Mouse (Mus musculus) embryonic facial prominence, embryonic 11.5 days (tissue): ENCODE results near the gene Nfic. TPM values are rescaled to one million over a fixed set of nuclear protein-coding genes. Genes with fewer than 3 reads are reported as not detected.
A peak's percentile ranks its signal among the peaks of the same experiment; 100 is the strongest.

Source experiments
- ATAC-seq: fragments of 200-750 bp; cut with Nextera tagmentation; replicated peaks from 2 replicates; pipeline ENCODE4 v1.8.0; 2017; ENCODE audit warnings: low read depth; ENCODE audit not compliant: insufficient number of reproducible peaks, low FRiP score, low TSS enrichment
- DNase-seq: peaks from one replicate; pipeline ENCODE4 v3.0.0-alpha.2; 2015; ENCODE audit warnings: low spot score
- H3K27ac ChIP-seq: fragments of 300-500 bp; sonication (generic); replicated peaks from 2 replicates; pipeline ENCODE4 v1.5.1; 2014; ENCODE audit warnings: mild to moderate bottlenecking, low read depth, low read length, control low read depth
- H3K27me3 ChIP-seq: fragments of 300-500 bp; sonication (generic); 2 replicates; pipeline ENCODE4 v1.6.1; 2014; ENCODE audit warnings: mild to moderate bottlenecking, low read length, moderate library complexity, mixed read lengths; ENCODE audit not compliant: control insufficient read depth, insufficient read depth
- H3K36me3 ChIP-seq: fragments of 300-500 bp; sonication (generic); replicated peaks from 2 replicates; pipeline ENCODE4 v1.6.1; 2014; ENCODE audit warnings: low read depth, mild to moderate bottlenecking, low read length, moderate library complexity, mixed read lengths; ENCODE audit not compliant: control insufficient read depth, insufficient read depth
- H3K4me1 ChIP-seq: fragments of 300-500 bp; sonication (generic); 2 replicates; pipeline ENCODE4 v1.6.1; 2014; ENCODE audit warnings: low read length, mixed read lengths; ENCODE audit not compliant: control insufficient read depth, insufficient read depth
- H3K4me2 ChIP-seq: fragments of 300-500 bp; sonication (generic); 2 replicates; pipeline ENCODE4 v1.6.1; 2014; ENCODE audit warnings: low read depth, mild to moderate bottlenecking, control low read depth, low read length, moderate library complexity
- H3K4me3 ChIP-seq: fragments of 300-500 bp; sonication (generic); 2 replicates; pipeline ENCODE4 v1.5.1; 2014; ENCODE audit warnings: low read depth, low read length, control low read depth
- H3K9ac ChIP-seq: fragments of 300-500 bp; sonication (generic); replicated peaks from 2 replicates; pipeline ENCODE4 v1.6.1; 2014; ENCODE audit warnings: mild to moderate bottlenecking, control low read depth, low read length
- H3K9me3 ChIP-seq: fragments of 300-500 bp; sonication (generic); replicated peaks from 2 replicates; pipeline ENCODE4 v1.6.1; 2016; ENCODE audit warnings: mild to moderate bottlenecking, low read length, inconsistent platforms, mixed read lengths; ENCODE audit not compliant: control insufficient read depth
- WGBS: fragments of 180-500 bp; shearing (Covaris S2); extraction: QIAGEN DNeasy Blood & Tissue Kit; methylation state at CpG from one replicate; pipeline ENCODE4 v1.1.7; 2014; 5-methylcytosine and 5-hydroxymethylcytosine counted together
- polyA plus RNA-seq: library from polyadenylated mRNA; unstranded; fragments of >200 nt; fragmentation: Nextera tagmentation; extraction: Ambion mirVana; gene quantifications from 2 replicates; pipeline ENCODE4 v1.2.1, GENCODE M21; 2014

The Nfic gene
- polyA plus RNA-seq, 1 experiment from 2014 or later, result 13.1 TPM

DNA sequence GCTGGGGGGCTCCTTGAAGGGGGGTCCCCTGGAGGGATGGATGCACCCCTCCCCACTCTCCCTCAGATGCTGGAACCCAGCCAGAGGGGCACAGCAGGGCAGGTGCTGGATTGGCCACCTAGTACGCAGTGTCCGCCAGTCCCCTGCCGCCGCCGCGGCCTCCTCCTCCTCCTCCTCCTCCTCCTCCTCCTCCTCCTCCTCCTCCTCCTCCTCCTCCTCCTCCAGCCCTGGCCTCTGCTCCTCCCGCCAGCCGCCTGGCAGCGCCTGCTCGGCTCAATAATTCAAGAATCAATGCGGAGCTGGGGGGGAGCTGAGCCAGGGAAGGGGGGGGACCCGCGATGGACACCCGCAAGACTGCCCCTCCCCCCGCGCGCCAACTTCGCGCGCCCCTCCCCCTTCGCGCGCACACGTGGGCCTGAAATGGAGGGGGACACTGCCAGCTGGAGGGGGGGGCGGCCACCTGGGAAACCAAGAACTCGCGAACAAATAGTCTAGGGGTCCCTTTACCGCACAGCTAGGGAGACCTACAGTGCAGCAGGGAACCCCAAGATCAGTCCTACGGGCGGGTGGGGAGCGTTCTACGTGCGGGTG is 29.3 kb downstream of the Nfic start:
- no peak for ATAC-seq
- Histone ChIP-seq H3K9ac (peak overlapping the region; percentile 62), H3K4me3 (peak overlapping the region; percentile 41), H3K27me3 (peaks cover 31% of the 10 kb centered on the region), H3K9me3 (no peaks in the 10 kb centered on the region), H3K4me2 (peak overlapping the region; percentile 74), H3K4me1 (peaks cover 6% of the 10 kb centered on the region), H3K27ac (no peak overlapping the region), H3K36me3 (no peaks in the 10 kb centered on the region)
- DNase-seq, result no peak
- 1% methylated on average over 13 of the region's 33 CpGs for WGBS

DNA sequence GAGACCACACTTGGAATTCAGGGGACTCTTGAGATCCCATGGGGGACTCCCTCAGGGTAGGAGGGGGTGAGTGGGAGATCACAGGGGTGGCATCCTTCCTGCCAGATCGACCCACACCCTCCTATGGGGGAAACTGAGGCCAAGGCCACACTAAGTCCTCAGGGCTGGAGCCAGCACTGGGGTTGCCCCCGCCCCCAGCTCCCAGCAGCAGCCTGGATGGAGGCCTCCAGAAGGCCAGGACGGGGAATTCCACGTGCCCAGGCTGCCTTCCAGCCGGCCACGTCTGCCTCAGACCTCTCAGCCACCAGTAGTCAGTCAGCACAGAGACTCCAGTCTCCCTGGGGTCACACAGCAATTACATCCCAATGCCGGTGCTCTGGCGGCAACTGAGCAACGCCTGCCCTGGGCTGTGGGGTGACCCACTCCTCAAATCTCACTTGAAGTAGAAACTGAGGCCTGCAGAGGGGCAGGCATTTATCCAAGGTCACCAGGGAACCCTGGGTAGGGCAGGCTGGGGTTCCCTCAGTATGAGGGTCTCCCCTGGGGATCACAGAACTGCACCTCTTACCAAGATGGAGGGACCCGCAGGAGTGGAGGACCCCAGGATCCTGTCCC is 30.1 kb downstream of the Nfic start:
- no peak for DNase-seq
- peaks cover 31% of the 10 kb centered on the region for H3K27me3 ChIP-seq
- ATAC-seq, result no peak
- peak overlapping the region; percentile 74 for H3K4me2 ChIP-seq
- H3K36me3 ChIP-seq, result no peaks in the 10 kb centered on the region
- no peak overlapping the region for H3K4me3 ChIP-seq
- H3K4me1 ChIP-seq, result peaks cover 6% of the 10 kb centered on the region
- WGBS, result 19% methylated on average over 10 of the region's 10 CpGs
- no peaks in the 10 kb centered on the region for H3K9me3 ChIP-seq
- H3K9ac ChIP-seq, result peak overlapping the region; percentile 25; the same call in 1 of the 2 replicates
- H3K27ac ChIP-seq, result no peak overlapping the region

DNA sequence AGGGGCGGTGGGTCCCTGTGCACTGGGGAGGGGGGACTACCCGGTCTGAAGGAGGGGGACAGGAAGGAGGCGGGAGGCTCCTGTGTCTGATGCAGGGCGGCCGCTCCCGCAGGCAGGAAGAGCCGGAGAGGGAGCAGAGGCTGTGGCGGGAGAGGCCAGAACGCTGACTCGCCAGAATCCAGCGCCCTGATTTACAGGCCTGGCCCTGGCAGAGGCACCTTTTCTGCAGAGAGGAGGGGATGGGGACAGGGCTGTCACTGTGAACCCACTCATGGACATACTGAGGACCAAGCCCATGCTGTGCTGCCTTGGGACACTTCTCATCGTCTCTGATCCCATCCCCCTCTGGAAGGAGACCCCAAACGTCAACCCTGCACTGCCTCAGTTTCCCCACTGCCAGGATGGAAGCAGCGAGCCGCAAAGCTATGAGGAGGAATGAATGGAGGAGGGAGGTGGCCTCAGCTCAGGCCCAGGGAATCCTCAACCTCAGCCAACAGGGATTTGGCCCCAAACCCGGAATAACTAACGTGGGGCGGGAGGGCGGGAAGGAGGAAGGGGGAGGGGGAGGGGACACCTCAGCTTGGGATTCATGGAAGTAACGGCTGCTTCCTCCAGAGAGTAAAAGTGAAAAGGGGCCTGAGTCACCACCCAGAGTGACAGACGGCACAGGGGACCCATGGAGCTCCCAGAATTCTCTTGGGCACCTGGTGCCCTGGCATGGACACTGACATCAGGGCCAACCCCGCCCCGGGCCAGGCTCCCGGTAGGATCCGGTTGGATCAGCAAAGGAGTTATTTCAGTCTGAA is 31.0 kb downstream of the Nfic start:
- H3K9me3 ChIP-seq, result no peaks in the 10 kb centered on the region
- ATAC-seq (no peak), DNase-seq (no peak)
- WGBS, result 4% methylated on average over 25 of the region's 25 CpGs
- no peak overlapping the region for H3K27ac ChIP-seq
- no peak overlapping the region for H3K9ac ChIP-seq
- H3K36me3 ChIP-seq, result no peaks in the 10 kb centered on the region
- peak overlapping the region; percentile 23; the same call in 1 of the 2 replicates for H3K4me2 ChIP-seq
- peaks cover 6% of the 10 kb centered on the region for H3K4me1 ChIP-seq
- H3K4me3 ChIP-seq, result no peak overlapping the region
- H3K27me3 ChIP-seq, result peaks cover 31% of the 10 kb centered on the region

DNA sequence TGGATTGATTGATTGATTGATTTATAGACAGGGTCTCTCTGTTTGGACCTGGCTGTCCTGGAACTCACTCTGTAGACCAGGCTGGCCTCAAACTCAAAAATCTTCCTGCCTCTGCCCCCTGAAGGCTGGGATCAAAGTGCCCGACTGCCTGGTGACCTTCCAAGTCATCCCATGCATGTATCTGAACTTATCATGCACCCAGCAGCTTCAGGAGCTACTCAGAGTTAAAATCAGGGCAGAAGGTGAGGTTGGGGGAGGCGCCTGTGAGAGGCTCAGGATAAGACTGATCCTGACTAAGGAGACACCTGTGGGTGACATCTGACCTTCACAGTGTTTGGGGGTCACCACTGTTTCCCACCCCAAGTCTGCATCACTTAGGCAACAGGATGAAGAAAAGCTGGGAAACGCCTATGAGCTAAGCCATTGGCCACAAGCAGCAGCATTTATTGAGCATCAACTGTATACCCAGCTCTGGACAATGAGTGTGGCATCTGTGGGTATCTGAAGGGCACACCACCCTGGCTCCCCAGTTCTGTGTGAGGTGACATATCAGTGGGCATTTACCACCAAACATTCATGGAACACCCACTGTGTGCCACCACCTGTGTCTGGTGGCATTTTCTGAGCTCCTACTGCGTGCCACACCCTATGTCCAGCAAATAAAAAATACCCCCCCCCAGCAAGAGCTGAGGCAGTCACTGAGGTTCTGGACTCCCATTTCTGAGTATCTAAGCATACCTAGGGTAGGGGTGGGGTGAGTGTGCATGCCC is 31.8 kb downstream of the Nfic start:
- Histone ChIP-seq H3K27ac (no peak overlapping the region), H3K36me3 (no peaks in the 10 kb centered on the region), H3K4me2 (no peak overlapping the region), H3K9me3 (no peaks in the 10 kb centered on the region), H3K4me3 (no peak overlapping the region), H3K27me3 (peaks cover 31% of the 10 kb centered on the region), H3K9ac (no peak overlapping the region), H3K4me1 (peaks cover 6% of the 10 kb centered on the region; the same call in 1 of the 2 replicates)
- WGBS, result 64% methylated on average over 4 of the region's 4 CpGs
- ATAC-seq, result no peak
- no peak for DNase-seq

DNA sequence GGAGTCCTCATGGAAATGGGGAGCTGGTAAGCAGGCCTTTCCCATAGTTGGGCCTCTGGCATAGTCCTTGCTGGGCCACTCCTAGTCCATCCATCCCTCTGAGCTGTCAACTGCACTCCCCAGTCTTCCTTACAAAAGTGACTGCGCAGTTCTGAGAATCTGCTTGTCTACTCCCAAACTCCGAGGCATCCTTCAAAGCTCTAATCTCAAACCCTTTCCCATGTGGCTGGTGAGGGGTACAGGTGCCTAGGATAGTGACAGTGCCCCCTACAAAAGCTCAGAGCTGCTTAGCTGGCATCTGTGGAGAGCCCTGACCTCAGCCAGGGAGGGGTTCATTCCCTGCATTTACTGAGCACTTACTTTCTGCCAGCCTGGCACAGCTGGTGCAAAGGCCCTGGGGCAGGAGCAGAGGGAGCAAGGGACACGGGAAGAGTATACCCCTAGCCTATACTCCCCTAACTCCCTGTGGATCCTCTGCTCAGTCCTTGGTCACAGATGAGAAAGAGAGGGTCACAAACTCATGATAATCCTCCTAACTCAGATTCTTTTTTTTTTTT is 32.7 kb downstream of the Nfic start:
- Histone ChIP-seq H3K27ac (no peak overlapping the region), H3K4me3 (no peak overlapping the region), H3K4me1 (peaks cover 6% of the 10 kb centered on the region; the same call in 1 of the 2 replicates), H3K4me2 (no peak overlapping the region), H3K36me3 (no peaks in the 10 kb centered on the region), H3K9ac (no peak overlapping the region), H3K9me3 (no peaks in the 10 kb centered on the region), H3K27me3 (peaks cover 26% of the 10 kb centered on the region)
- ATAC-seq, result no peak
- DNase-seq, result no peak
- WGBS, result 74% methylated on average over 3 of the region's 3 CpGs

DNA sequence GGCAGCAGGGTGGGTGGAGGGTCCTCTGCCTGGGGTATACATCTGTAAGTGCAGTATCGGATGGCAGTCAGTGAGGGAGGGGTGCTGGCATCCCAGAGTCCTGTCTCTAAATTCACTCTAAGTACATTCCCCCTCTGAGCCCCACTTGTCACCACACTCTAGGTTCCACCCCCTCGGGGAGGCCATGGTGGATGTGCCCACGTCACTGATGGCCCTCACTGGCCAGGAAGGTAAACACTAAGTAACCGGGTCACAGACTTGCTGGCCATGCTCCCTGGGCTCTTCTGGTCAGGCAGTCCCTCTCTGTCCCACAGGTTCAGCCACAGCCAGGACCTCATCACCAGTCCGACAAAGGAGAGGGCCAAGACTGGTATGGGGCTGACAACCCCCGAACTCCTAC is 33.2 kb downstream of the Nfic start:
- Histone ChIP-seq H3K4me2 (no peak overlapping the region), H3K9ac (no peak overlapping the region), H3K4me1 (peaks cover 8% of the 10 kb centered on the region), H3K36me3 (no peaks in the 10 kb centered on the region), H3K27ac (no peak overlapping the region), H3K4me3 (no peak overlapping the region), H3K9me3 (no peaks in the 10 kb centered on the region), H3K27me3 (peaks cover 20% of the 10 kb centered on the region)
- DNase-seq, result no peak
- ATAC-seq, result no peak
- 80% methylated on average over 6 of the region's 6 CpGs for WGBS

DNA sequence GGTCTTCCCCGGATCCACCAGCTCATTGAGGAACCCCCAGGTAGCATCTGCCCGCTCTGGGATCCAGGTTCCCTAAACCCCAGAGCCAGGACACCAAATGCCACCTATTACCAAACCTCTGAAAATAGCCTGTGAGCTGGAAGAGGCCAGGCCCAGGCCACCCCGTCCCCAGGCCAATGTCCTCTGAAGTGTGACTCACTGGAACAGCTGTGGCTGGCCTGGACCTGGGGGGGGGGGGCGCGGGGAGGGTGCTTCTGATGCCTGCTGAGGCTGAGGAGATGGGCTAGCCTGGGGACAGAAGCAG is 33.7 kb downstream of the Nfic start:
- Histone ChIP-seq H3K4me2 (no peak overlapping the region), H3K9me3 (no peaks in the 10 kb centered on the region), H3K9ac (no peak overlapping the region), H3K4me1 (peaks cover 10% of the 10 kb centered on the region), H3K4me3 (no peak overlapping the region), H3K27ac (no peak overlapping the region), H3K27me3 (peaks cover 16% of the 10 kb centered on the region), H3K36me3 (no peaks in the 10 kb centered on the region)
- 82% methylated on average over 5 of the region's 5 CpGs for WGBS
- no peak for DNase-seq
- ATAC-seq, result no peak
